Mouse (Mus musculus) limb, embryonic 15.5 days (tissue): ENCODE measurements around the gene Gm49358. TPM values are rescaled to one million over a fixed set of nuclear protein-coding genes. Genes with fewer than 3 reads are reported as not detected.
A peak's percentile ranks its signal among the peaks of the same experiment; 100 is the strongest.

ENCODE experiments used
- ATAC-seq: fragments of 200-750 bp; cut with Nextera tagmentation; 2 replicates; pipeline ENCODE4 v1.8.0; 2017; ENCODE audit warnings: low read depth, moderate TSS enrichment; ENCODE audit not compliant: insufficient number of reproducible peaks, low FRiP score, low TSS enrichment
- H3K27ac ChIP-seq: fragments of 300-500 bp; sonication (generic); 2 replicates; pipeline ENCODE4 v1.5.1; 2015; ENCODE audit warnings: moderate library complexity, mild to moderate bottlenecking, inconsistent platforms
- H3K27me3 ChIP-seq: fragments of 300-500 bp; sonication (generic); 2 replicates; pipeline ENCODE4 v1.6.1; 2015; ENCODE audit warnings: inconsistent platforms
- H3K36me3 ChIP-seq: fragments of 300-500 bp; sonication (generic); 2 replicates; pipeline ENCODE4 v1.6.1; 2015; ENCODE audit warnings: inconsistent platforms
- H3K4me1 ChIP-seq: fragments of 300-500 bp; sonication (generic); 2 replicates; pipeline ENCODE4 v1.6.1; 2015; ENCODE audit warnings: inconsistent platforms
- H3K4me2 ChIP-seq: fragments of 300-500 bp; sonication (generic); 2 replicates; pipeline ENCODE4 v1.6.1; 2015; ENCODE audit warnings: mild to moderate bottlenecking, inconsistent platforms
- H3K4me3 ChIP-seq: fragments of 300-500 bp; sonication (generic); 2 replicates; pipeline ENCODE4 v1.5.1; 2015; ENCODE audit warnings: mild to moderate bottlenecking, inconsistent platforms
- H3K9ac ChIP-seq: fragments of 300-500 bp; sonication (generic); 2 replicates; pipeline ENCODE4 v1.6.1; 2015; ENCODE audit warnings: inconsistent platforms
- H3K9me3 ChIP-seq: fragments of 300-500 bp; sonication (generic); 2 replicates; pipeline ENCODE4 v1.6.1; 2016; ENCODE audit warnings: inconsistent platforms
- WGBS: fragments of 180-500 bp; shearing (Covaris S2); methylation state at CpG from one replicate; pipeline ENCODE4 v1.1.7; 2015; 5-methylcytosine and 5-hydroxymethylcytosine counted together
- polyA plus RNA-seq: library from polyadenylated mRNA; unstranded; fragments of >200 nt; fragmentation: Nextera tagmentation; extraction: Ambion mirVana; gene quantifications from 2 replicates; pipeline ENCODE4 v1.2.1, GENCODE M21; 2015

The Gm49358 gene
- not detected in 2 replicates for polyA plus RNA-seq

DNA sequence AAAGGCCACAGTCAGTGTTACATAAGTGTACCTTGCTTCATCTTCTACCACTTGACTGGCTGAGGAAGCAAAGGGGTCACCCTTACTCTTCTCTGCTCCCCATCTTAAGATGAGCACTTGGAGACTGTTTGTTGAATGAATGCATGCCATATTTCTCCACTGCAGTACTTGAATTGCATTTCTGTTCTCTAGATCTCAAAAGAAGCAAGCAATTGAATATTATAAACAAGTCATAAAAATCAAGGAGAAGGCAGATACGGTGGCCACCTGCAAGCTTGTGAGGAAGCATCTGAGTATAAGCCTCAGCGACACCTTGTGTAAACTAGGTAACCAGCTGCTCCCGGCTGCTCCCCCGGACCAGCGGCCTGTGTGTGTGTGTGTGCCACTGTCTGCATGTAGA is at the start of gene Gm49358:
TSS of gene Gm49358 (plus strand) at position 301 of the 400 bp plus-strand sequence.
- Histone ChIP-seq H3K4me3 (no peak within 1 kb of the TSS), H3K27me3 (no peaks in the 10 kb centered on the region), H3K36me3 (no peaks in the 10 kb centered on the region), H3K27ac (no peak within 1 kb of the TSS), H3K4me2 (no peak within 1 kb of the TSS), H3K9me3 (no peaks in the 10 kb centered on the region), H3K9ac (no peak within 1 kb of the TSS), H3K4me1 (peaks cover 3% of the 10 kb centered on the region; the same call in 1 of the 2 replicates)
- WGBS = 90% methylated on average over 5 of the region's 5 CpGs
- no peak for ATAC-seq

DNA sequence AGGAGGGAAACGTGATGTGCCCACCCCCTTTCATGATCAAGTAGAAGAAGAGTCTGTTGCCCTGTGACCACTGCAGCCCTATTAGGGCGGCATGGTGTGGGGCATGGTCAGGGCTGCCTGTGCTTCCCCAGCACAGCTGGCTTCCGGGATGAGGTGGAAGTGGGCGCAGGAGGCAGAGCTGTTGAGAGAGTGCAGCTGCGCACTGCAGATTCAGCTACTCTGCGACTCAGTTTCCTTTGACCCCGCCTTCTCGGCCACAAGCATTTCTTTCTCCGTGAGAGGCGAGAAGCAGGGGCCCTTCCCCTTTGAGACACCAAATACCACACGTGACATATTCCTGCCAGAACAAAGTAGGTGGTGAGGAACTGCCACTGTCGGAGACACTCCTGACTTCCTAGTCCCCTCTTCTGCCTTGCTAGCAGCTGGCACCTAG is 36.2 kb upstream of the Gm49358 start:
- peak overlapping the region; percentile 77 for H3K27ac ChIP-seq
- no peaks in the 10 kb centered on the region for H3K36me3 ChIP-seq
- peaks cover 11% of the 10 kb centered on the region for H3K4me1 ChIP-seq
- H3K9ac ChIP-seq = peak overlapping the region; percentile 17
- no peaks in the 10 kb centered on the region for H3K9me3 ChIP-seq
- peak overlapping the region; percentile 32 for H3K4me3 ChIP-seq
- WGBS = 4% methylated on average over 12 of the region's 12 CpGs
- no peaks in the 10 kb centered on the region for H3K27me3 ChIP-seq
- peak overlapping the region; percentile 69 for H3K4me2 ChIP-seq
- ATAC-seq = peak; percentile 68

DNA sequence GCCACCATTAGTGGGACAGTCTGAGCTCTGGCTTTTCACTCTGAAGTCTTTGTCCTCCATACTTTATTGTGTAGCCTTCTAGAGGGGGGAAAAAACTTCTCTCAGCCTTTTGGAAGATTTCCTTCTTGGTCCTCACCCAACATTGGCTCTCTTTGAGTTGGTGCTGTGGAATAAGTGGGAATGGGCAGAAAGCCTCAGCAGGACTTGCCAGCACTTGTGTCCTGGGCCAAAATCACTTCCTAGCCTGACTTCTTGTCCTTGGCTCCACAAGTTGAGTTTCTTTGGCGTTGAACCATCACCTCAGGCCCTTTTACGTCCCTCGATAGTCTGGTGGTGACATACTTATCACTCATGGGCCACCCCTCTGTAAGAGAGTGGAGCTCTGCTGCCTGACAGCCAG is 35.6 kb upstream of the Gm49358 start:
- ATAC-seq = no peak
- H3K4me1 ChIP-seq = peaks cover 11% of the 10 kb centered on the region
- H3K4me3 ChIP-seq = no peak overlapping the region
- H3K27me3 ChIP-seq = no peaks in the 10 kb centered on the region
- H3K27ac ChIP-seq = peak overlapping the region; percentile 77
- H3K9me3 ChIP-seq = no peaks in the 10 kb centered on the region
- H3K4me2 ChIP-seq = peak overlapping the region; percentile 69
- 78% methylated on average over 3 of the region's 3 CpGs for WGBS
- H3K9ac ChIP-seq = no peak overlapping the region
- H3K36me3 ChIP-seq = no peaks in the 10 kb centered on the region

DNA sequence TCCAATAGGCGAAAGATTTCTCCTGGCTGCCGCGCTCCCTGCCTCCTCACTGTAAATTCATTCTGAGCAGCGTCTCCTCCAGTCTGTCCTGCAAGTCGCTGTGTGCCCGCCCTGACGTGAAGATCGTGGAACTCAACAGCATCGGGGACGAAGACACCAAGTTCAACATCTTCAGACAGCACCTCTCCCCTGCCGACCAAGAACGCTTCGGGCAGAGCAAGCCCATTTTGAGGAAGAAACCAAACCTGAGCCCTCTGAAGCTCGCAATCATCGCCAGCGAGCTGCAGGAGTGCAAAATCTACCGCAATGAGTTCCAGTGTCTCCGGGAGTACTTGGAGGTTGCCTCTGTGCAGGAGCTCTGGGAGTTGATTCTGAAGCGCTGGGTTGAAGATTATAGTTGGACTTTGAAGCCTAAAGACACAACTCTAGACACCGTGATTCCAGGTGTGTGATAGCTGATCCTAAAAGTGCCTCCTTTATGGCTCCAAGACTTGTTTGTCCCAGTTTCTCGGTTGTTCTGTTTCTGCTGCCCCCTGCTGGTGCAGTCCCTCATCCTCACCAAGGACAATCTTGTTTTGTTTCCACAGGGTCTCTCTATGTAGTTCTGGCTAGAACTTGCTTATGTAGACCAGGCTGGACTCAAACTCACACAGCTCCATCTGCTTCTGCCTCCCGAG is 32.8 kb upstream of the Gm49358 start:
- 10% methylated on average over 22 of the region's 22 CpGs for WGBS
- Histone ChIP-seq H3K9me3 (no peaks in the 10 kb centered on the region), H3K4me3 (peak overlapping the region; percentile 48), H3K36me3 (no peaks in the 10 kb centered on the region), H3K27ac (peak overlapping the region; percentile 73), H3K4me2 (peak overlapping the region; percentile 76), H3K9ac (peak overlapping the region; percentile 40), H3K27me3 (no peaks in the 10 kb centered on the region), H3K4me1 (peaks cover 16% of the 10 kb centered on the region)
- no peak for ATAC-seq

DNA sequence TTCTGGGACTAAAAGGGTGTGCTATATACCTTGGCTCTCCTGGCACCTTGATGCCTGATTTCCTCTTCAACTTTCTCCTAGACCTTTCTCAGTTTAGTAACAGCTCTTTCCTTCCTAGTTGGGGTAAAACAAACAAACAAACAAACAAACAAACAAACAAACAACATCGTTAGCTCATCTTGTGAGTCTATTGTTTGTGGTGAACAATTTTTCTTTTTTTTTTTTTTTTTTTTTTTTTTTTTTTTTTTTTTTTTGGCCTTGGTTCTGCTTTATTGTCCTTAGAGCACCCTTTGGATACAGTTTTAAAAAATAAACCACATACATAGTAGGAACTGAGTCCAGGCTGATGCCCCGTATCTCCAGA is 32.3 kb upstream of the Gm49358 start:
- Histone ChIP-seq H3K4me2 (no peak overlapping the region), H3K4me1 (peaks cover 16% of the 10 kb centered on the region), H3K36me3 (no peaks in the 10 kb centered on the region), H3K27me3 (no peaks in the 10 kb centered on the region), H3K9me3 (no peaks in the 10 kb centered on the region), H3K9ac (no peak overlapping the region), H3K27ac (no peak overlapping the region), H3K4me3 (no peak overlapping the region)
- no peak for ATAC-seq
- WGBS = 49% methylated on average over 2 of the region's 2 CpGs

DNA sequence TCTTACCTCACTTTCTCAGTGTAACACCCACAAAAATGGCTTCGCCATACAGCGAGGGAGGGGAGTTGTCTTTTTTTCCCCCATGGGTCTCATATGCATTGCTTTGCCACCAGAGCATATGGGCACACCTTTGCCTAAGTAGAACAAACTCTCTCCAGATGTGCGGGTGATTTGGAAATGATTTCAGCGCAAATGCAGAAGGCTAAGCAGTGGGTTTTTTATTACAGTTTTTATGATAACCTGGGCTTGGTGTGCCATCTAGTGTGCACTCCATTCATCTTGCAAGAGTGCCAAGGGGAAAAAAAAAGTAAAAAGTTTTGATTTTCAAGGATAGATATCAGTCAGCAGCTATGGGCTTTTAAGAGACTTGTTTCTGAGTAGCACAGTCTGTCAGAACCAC is 28.7 kb upstream of the Gm49358 start:
- peaks cover 6% of the 10 kb centered on the region; the same call in 1 of the 2 replicates for H3K4me1 ChIP-seq
- no peaks in the 10 kb centered on the region for H3K9me3 ChIP-seq
- 45% methylated on average over 4 of the region's 4 CpGs for WGBS
- H3K9ac ChIP-seq = no peak overlapping the region
- H3K27me3 ChIP-seq = no peaks in the 10 kb centered on the region
- no peak overlapping the region for H3K4me3 ChIP-seq
- H3K4me2 ChIP-seq = no peak overlapping the region
- H3K27ac ChIP-seq = no peak overlapping the region
- H3K36me3 ChIP-seq = no peaks in the 10 kb centered on the region
- ATAC-seq = no peak

DNA sequence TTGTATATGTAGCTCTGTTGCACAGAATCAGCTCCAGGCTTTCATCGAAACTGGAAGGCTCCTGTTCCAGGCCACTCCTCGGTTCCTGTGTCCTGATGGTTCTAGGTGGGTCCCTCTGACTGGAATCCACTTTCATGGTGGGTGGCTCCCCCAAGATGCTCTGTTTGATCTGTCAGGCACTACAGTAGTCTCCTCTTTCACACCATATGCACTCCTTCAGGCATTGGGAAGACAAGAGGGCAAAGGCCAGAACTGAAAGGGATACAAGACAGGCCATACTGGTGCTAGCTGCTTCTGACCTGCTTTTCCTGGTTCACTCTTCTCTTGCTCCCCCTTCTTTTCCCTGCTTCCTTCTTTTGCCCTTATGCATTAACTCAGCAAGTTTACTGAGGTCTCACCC is 20.9 kb upstream of the Gm49358 start:
- no peak overlapping the region for H3K9ac ChIP-seq
- no peaks in the 10 kb centered on the region for H3K9me3 ChIP-seq
- no peaks in the 10 kb centered on the region for H3K4me1 ChIP-seq
- no peaks in the 10 kb centered on the region for H3K36me3 ChIP-seq
- ATAC-seq = no peak
- no peak overlapping the region for H3K4me2 ChIP-seq
- no peak overlapping the region for H3K4me3 ChIP-seq
- no peak overlapping the region for H3K27ac ChIP-seq
- WGBS = 83% methylated on average over 2 of the region's 2 CpGs
- H3K27me3 ChIP-seq = no peaks in the 10 kb centered on the region

DNA sequence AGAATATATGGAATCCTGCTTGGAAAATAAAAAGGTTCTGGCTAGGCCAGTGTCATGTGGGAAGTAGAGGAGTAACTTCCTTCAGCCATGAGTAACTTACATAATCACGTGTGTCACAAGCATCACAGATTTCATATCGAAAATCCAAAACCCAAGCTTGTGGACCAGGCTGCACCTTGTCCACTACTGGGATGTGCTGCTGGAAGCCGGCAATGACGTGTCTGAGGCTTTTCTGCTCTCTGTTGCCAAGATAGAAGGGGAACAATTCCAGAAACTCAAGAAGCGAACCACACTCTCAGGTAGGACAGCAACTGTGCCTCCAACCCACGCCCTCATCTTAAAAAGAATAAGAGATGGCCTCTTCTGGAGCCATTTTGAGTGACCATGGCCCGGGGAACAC is 19.5 kb upstream of the Gm49358 start:
- Histone ChIP-seq H3K36me3 (no peaks in the 10 kb centered on the region), H3K4me1 (no peaks in the 10 kb centered on the region), H3K4me2 (no peak overlapping the region), H3K27me3 (no peaks in the 10 kb centered on the region), H3K9me3 (no peaks in the 10 kb centered on the region), H3K9ac (no peak overlapping the region), H3K4me3 (no peak overlapping the region), H3K27ac (no peak overlapping the region)
- ATAC-seq = no peak
- 88% methylated on average over 7 of the region's 7 CpGs for WGBS

DNA sequence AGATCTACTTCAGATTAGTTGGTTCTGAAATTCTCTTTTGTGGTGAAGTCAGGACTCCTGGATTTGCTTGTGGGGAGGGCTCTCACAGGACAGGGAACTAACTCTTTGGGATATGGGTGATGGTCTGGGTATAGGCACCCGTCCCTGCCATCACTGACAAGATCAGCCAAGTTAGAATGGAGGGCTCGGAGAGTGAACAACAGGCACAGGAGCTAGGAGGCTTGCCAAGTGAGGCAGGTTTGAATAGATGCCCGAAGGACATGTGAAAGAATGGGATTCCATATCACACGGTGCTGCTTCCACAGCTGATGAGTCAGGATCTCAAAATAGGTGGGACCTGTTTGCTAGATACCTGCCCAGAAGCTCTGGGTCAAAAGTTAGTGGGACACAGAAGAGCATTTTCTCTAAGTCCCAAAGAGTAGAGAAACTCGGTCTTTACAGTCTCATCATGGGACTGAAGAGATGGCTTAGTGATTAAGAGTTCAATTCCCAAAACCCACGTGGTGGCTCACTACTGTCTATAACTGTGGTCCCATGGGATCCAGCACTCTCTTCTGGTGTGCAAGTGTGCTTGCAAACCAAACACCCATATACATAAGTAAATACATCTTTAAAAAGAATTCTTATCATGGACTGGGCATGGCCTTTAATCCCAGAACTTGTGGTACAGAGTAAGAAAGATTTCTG is 7.8 kb upstream of the Gm49358 start:
- no peak overlapping the region for H3K27ac ChIP-seq
- no peaks in the 10 kb centered on the region for H3K36me3 ChIP-seq
- no peak overlapping the region for H3K4me2 ChIP-seq
- no peaks in the 10 kb centered on the region for H3K27me3 ChIP-seq
- H3K4me1 ChIP-seq = no peaks in the 10 kb centered on the region
- no peak for ATAC-seq
- no peak overlapping the region for H3K4me3 ChIP-seq
- no peaks in the 10 kb centered on the region for H3K9me3 ChIP-seq
- 79% methylated on average over 6 of the region's 6 CpGs for WGBS
- no peak overlapping the region for H3K9ac ChIP-seq

DNA sequence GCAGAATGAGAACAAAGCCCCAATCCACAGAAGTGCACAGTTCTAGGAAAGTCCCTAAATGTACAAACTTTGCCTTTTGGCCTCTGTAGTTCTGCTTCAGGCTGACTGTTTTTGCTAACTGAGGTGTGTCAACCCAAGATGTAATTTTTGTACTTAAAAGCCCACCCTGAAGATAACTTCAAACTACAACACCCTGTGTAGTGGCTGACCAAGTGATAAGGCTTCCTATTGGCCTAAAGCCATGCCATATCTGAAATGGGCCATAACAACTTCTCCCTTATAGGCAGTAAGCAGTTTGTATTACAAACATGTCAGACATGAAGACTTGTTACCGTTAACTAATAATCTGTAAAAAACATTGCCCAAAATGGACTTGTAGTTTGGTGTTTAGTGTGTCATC is 6.0 kb upstream of the Gm49358 start:
- Histone ChIP-seq H3K4me2 (no peak overlapping the region), H3K36me3 (no peaks in the 10 kb centered on the region), H3K27ac (no peak overlapping the region), H3K4me1 (peaks cover 3% of the 10 kb centered on the region; the same call in 1 of the 2 replicates), H3K4me3 (no peak overlapping the region), H3K9ac (no peak overlapping the region), H3K9me3 (no peaks in the 10 kb centered on the region), H3K27me3 (no peaks in the 10 kb centered on the region)
- WGBS = 88% methylated on average over 1 of the region's 1 CpGs
- no peak for ATAC-seq

DNA sequence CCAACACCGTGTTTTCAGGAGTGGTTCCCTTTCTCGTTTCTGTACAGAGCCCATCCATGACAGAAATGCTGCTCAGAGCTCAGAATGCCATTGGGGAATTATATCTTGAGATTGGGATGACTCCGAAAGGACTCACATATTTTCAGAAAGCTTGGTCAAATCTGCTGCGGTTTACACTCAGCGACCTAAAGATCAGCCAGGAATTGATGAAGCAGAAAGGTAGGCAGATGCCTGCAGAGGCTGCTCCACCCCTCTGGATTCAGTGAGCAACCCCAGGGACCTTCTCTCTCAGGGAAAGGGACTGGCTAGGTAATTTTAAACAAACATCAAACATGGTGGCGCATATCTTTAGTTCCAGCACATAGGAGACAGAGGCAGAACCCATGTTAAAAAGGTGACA is 5.6 kb upstream of the Gm49358 start:
- ATAC-seq = no peak
- no peaks in the 10 kb centered on the region for H3K9me3 ChIP-seq

DNA sequence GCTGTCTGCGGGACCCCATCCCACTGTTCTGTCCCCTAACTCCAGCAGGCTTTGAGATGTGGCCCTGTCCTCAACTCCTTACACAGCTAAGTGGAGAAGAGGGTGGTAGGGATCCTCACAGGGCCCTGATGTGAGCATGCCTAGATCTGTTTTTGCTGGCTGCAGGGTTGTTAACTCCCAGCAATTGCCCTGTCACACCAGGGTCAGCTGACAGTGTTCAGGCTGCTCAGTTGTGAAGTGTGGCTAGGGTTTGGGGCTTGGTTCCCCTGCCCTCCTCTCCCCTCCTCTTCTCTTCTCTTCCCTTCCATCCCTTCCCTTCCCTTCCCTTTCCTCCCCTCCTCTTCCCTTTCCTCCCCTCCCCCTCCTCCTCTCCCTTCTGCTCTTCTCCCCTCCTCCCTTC is 2.5 kb upstream of the Gm49358 start:
- Histone ChIP-seq H3K4me2 (no peak overlapping the region), H3K27me3 (no peaks in the 10 kb centered on the region), H3K36me3 (no peaks in the 10 kb centered on the region), H3K9me3 (no peaks in the 10 kb centered on the region), H3K9ac (no peak overlapping the region), H3K4me1 (peaks cover 3% of the 10 kb centered on the region; the same call in 1 of the 2 replicates), H3K27ac (no peak overlapping the region), H3K4me3 (no peak overlapping the region)
- no peak for ATAC-seq
- 74% methylated on average over 1 of the region's 1 CpGs for WGBS

More for the DNA sequence above, 5.6 kb upstream of the Gm49358 start:
- Histone ChIP-seq H3K27me3 (no peaks in the 10 kb centered on the region), H3K4me1 (peaks cover 3% of the 10 kb centered on the region; the same call in 1 of the 2 replicates), H3K9ac (no peak overlapping the region), H3K36me3 (no peaks in the 10 kb centered on the region), H3K4me2 (no peak overlapping the region), H3K27ac (no peak overlapping the region), H3K4me3 (no peak overlapping the region)
- WGBS = 87% methylated on average over 6 of the region's 6 CpGs
